Mouse (Mus musculus) heart, embryonic 16.5 days (tissue): ENCODE results near the gene Mtss1l. TPM values are rescaled to one million over a fixed set of nuclear protein-coding genes. Genes with fewer than 3 reads are reported as not detected.

ENCODE experiments used
- ATAC-seq: fragments of 200-750 bp; cut with Nextera tagmentation; replicated peaks from 2 replicates; pipeline ENCODE4 v1.8.0; 2017; ENCODE audit warnings: moderate number of reproducible peaks; ENCODE audit not compliant: insufficient read depth, low FRiP score; ENCODE audit errors: extremely low read depth
- H3K27ac ChIP-seq: fragments of 300-500 bp; sonication (generic); 2 replicates; pipeline ENCODE4 v1.5.1; 2014; ENCODE audit warnings: mild to moderate bottlenecking, low read length, control low read depth, moderate library complexity
- H3K27me3 ChIP-seq: fragments of 300-500 bp; sonication (generic); 2 replicates; pipeline ENCODE4 v1.6.1; 2014; ENCODE audit warnings: low read length, mixed read lengths; ENCODE audit not compliant: control insufficient read depth, insufficient read depth
- H3K36me3 ChIP-seq: fragments of 300-500 bp; sonication (generic); 2 replicates; pipeline ENCODE4 v1.6.1; 2014; ENCODE audit not compliant: control insufficient read depth, insufficient read depth
- H3K4me1 ChIP-seq: fragments of 300-500 bp; sonication (generic); 2 replicates; pipeline ENCODE4 v1.6.1; 2014; ENCODE audit warnings: low read length, mixed read lengths; ENCODE audit not compliant: control insufficient read depth, insufficient read depth
- H3K4me2 ChIP-seq: fragments of 300-500 bp; sonication (generic); 2 replicates; pipeline ENCODE4 v1.6.1; 2014; ENCODE audit warnings: low read depth, mild to moderate bottlenecking, control low read depth, low read length
- H3K4me3 ChIP-seq: fragments of 300-500 bp; sonication (generic); 2 replicates; pipeline ENCODE4 v1.5.1; 2014; ENCODE audit warnings: mild to moderate bottlenecking, control low read depth, low read length
- H3K9ac ChIP-seq: fragments of 300-500 bp; sonication (generic); 2 replicates; pipeline ENCODE4 v1.6.1; 2014; ENCODE audit warnings: low read length, control low read depth
- H3K9me3 ChIP-seq: fragments of 300-500 bp; sonication (generic); replicated peaks from 2 replicates; pipeline ENCODE4 v1.6.1; 2016; ENCODE audit warnings: low read length; ENCODE audit not compliant: control insufficient read depth
- WGBS: fragments of 180-500 bp; shearing (Covaris S2); extraction: QIAGEN DNeasy Blood & Tissue Kit; methylation state at CpG from one replicate; pipeline ENCODE4 v1.1.7; 2014; 5-methylcytosine and 5-hydroxymethylcytosine counted together
- polyA plus RNA-seq: library from polyadenylated mRNA; unstranded; fragments of >200 nt; fragmentation: Nextera tagmentation; extraction: Ambion mirVana; gene quantifications from 2 replicates; pipeline ENCODE4 v1.2.1, GENCODE M21; 2015

Gene Mtss1l
- polyA plus RNA-seq, 1 experiment from 2014 or later = 4.5 TPM

DNA sequence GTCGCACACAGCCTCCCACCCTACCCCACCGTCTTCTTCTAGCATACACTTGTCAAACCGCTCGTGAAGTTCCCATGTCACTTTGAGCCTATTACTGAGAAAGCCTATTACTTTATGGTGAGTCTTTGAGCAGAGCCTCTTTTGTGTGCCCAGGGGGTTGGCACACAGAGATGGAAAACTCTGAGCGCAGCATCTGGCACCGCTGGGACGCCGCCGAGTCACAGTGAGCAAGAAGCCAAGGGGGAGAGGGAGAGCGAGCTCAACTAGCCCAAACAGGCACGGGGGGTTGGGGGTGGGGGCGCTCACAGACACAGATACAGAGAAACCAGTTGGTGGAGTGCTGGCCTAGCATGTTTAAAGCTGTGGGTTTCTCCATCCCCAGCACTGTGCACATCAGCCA is 68.3 kb downstream of the Mtss1l start:
- Histone ChIP-seq H3K27ac (0 out of 2 replicates have a peak overlapping the region, but pooled peaks have one; percentile 9), H3K4me2 (no peak overlapping the region), H3K4me1 (peaks cover 4% of the 10 kb centered on the region), H3K9ac (no peak overlapping the region), H3K4me3 (no peak overlapping the region), H3K9me3 (no peaks in the 10 kb centered on the region), H3K36me3 (no peaks in the 10 kb centered on the region), H3K27me3 (no peaks in the 10 kb centered on the region)
- no peak; the same call in 1 of the 2 replicates for ATAC-seq
- 51% methylated on average over 12 of the region's 12 CpGs for WGBS

DNA sequence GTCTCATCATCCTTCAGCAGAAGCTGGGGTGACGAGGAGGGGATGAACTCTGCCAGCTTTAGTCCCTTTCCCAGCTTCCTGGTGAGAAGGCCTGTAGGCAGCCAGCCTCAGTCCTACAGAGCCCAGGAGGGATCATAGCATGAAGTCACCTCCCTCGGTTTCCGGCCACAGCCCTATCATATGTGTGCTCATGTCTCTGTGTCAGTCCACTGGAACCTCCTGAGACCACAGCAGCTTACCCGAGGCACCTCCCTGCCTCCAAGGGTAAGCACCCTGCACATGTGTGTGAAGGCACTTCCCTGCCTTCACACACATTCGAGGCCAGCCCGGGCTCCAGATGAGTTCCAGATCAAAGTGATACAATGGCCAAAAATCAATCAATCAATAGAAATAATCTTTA is 69.0 kb downstream of the Mtss1l start:
- H3K9me3 ChIP-seq = 0 out of 2 replicates have a peak, but pooled peaks cover 2% of the 10 kb centered on the region
- 53% methylated on average over 6 of the region's 6 CpGs for WGBS
- peaks cover 4% of the 10 kb centered on the region for H3K4me1 ChIP-seq
- H3K36me3 ChIP-seq = no peaks in the 10 kb centered on the region
- no peak overlapping the region for H3K9ac ChIP-seq
- no peak overlapping the region for H3K4me3 ChIP-seq
- H3K27ac ChIP-seq = no peak overlapping the region
- no peaks in the 10 kb centered on the region for H3K27me3 ChIP-seq
- no peak overlapping the region for H3K4me2 ChIP-seq
- no peak for ATAC-seq

Other genes with a start within 250 kb of the Mtss1l start
- gene Vac14, start 102.9 kb upstream of the Mtss1l start, polyA plus RNA-seq = 15.1 and 15.9 TPM in 2 replicates
- gene Il34, start 84.4 kb downstream of the Mtss1l start, polyA plus RNA-seq = 1.5 and 1.9 TPM in 2 replicates
- 61.5 and 66.4 TPM in 2 replicates for gene Cog4, start 125.1 kb downstream of the Mtss1l start, polyA plus RNA-seq
- gene Sf3b3, start 125.3 kb downstream of the Mtss1l start, polyA plus RNA-seq = 82.8 and 88.1 TPM in 2 replicates
- 5.7 and 7.2 TPM in 2 replicates for gene Fuk, start 181.0 kb downstream of the Mtss1l start, polyA plus RNA-seq
- 14.5 and 15.4 TPM in 2 replicates for gene St3gal2, start 198.4 kb downstream of the Mtss1l start, polyA plus RNA-seq